Mouse (Mus musculus): ENCODE measurements around the gene Mreg. TPM values are rescaled to one million over a fixed set of nuclear protein-coding genes. Genes with fewer than 3 reads are reported as not detected.

Gene Mreg
- polyA plus RNA-seq, 1 experiment from 2014 or later, result 40.3 TPM

DNA sequence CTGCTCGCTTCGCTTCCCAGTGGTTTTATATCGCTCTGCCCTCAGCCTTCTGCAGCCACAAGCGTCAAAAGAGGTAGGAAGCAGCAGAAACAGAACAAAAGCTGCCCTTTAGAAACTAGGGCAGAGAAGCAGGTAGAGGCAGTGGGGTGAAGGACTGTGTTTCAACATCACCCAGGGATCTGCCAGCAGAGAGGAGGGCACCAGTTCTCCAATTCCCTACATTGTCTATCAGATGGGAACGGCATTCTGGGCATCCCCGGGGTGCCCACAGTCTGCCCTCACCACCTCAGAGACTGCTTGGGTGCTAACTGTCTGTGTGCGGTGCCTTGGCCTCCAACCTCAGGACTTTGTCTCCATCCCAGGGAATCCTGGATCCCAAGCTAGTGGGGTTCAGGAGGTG, 32.2 kb downstream of the Mreg start:
- Histone ChIP-seq H3K27me3 (replicated peaks) (no peaks in the 10 kb centered on the region), H3K9ac (no peak overlapping the region), H3K4me1 (peaks cover 11% of the 10 kb centered on the region), H3K9me3 (no peaks in the 10 kb centered on the region), H3K36me3 (no peaks in the 10 kb centered on the region), H3K27ac (no peak overlapping the region), H3K4me2 (replicated peaks) (no peak overlapping the region), H3K4me3 (no peak overlapping the region)
- 87% methylated on average over 7 of the region's 7 CpGs for WGBS
- ATAC-seq (ENCODE audit: low FRiP score, low read depth), result no peak

DNA sequence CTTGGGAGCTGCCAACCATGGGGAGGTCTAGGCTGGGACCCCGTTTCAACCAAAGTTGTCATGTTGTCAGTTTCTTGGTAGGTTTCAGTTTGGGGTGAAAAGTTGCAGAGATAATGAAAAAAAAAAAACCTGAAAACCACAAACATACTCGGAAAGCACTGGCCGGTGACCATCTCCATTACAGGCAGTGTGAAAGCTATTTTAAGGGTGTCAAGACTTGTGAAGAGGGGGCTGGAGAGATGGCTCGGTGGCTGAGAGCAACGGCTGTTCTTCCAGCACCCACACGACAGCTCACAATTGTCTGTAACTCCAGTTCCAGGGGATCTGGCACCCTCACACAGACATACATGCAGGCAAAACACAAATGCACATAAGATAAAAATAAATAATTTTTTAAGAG, 35.9 kb downstream of the Mreg start:
- 79% methylated on average over 6 of the region's 6 CpGs for WGBS
- no peak overlapping the region for H3K4me3 ChIP-seq

DNA sequence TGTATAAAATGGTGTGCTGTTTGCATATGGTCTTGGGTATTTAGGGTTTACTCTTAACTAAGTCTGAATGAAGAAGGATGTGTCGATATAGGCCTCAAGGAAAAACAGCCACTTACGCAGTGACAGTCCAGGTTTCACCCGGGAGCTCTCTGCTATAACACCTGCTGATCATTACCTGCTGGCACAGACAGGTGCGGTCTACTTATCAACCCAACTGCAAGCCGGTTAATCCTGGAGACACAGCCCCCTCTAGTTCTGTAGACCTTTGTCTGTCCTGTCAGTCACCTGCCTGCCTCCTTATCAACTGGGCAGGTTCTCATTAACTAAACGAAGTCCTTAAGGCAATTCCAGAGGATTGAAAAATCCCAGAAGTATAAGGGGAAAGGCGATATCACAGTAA, 37.9 kb downstream of the Mreg start:
- Histone ChIP-seq H3K27me3 (replicated peaks) (no peaks in the 10 kb centered on the region), H3K9me3 (no peaks in the 10 kb centered on the region), H3K4me3 (no peak overlapping the region), H3K27ac (no peak overlapping the region), H3K9ac (no peak overlapping the region), H3K4me1 (peaks cover 3% of the 10 kb centered on the region; the same call in 1 of the 2 replicates), H3K36me3 (no peaks in the 10 kb centered on the region), H3K4me2 (replicated peaks) (no peak overlapping the region)
- 89% methylated on average over 7 of the region's 7 CpGs for WGBS
- no peak for ATAC-seq (ENCODE audit: low FRiP score, low read depth)

More for the DNA sequence above, 35.9 kb downstream of the Mreg start:
- H3K36me3 ChIP-seq, result no peaks in the 10 kb centered on the region
- no peak overlapping the region for H3K9ac ChIP-seq
- no peaks in the 10 kb centered on the region for H3K9me3 ChIP-seq
- H3K27ac ChIP-seq, result no peak overlapping the region
- no peaks in the 10 kb centered on the region; the same call in 1 of the 2 replicates for H3K4me1 ChIP-seq
- no peaks in the 10 kb centered on the region for H3K27me3 ChIP-seq (replicated peaks)
- H3K4me2 ChIP-seq (replicated peaks), result no peak overlapping the region
- no peak for ATAC-seq (ENCODE audit: low FRiP score, low read depth)

DNA sequence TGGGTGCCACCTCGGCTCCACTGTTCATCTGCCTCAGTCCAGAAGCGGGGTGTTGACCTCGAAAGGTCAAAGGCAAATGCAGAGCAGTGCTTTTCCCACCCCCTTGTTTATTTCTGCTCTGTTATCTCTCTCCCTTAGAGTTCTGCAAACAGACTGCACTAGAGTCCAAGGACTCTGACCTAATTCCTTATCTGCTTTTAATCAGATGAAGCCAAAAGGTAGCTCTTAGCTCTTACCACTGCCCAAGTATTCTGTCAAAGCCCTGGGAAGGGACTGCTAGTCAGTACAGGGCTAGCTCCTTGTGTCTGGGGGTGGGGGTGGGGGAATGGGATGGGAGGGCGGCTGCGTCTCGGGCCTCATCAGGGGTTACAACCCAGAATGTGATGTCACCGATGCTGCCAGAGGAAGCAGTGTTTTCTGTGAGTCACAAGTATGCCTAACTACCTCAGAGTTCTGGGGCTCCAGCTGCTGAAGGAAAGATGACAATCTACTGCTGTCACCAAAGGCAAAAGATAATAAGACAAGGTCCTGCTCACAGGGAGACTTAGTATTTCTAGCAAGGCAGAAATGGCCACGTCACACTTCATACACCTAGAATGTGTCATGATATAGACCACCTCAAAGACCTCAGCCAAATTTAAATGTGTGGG, 38.6 kb downstream of the Mreg start:
- no peaks in the 10 kb centered on the region for H3K9me3 ChIP-seq
- ATAC-seq (ENCODE audit: low FRiP score, low read depth), result no peak

DNA sequence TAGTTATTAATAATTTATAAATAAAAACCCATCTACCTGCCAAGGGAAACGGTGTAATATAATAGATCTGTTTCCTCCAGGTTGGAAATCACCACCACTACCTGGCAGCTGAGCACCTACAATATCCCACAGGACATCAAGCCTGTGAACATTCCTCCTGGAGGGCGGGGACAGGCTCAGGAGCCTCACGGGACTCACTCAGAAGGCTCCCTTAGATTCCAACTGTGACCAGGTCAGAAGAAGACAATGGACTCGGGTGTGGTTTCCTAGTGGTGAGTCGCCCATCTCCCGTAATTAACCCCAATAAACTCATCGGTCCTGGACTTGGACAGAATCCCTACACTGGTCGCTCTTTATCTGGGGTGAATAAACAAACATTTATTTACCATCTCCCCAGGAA, 39.3 kb downstream of the Mreg start:
- Histone ChIP-seq H3K9ac (no peak overlapping the region), H3K4me1 (peaks cover 3% of the 10 kb centered on the region; the same call in 1 of the 2 replicates), H3K4me3 (no peak overlapping the region), H3K27ac (no peak overlapping the region), H3K27me3 (replicated peaks) (no peaks in the 10 kb centered on the region), H3K4me2 (replicated peaks) (no peak overlapping the region), H3K36me3 (no peaks in the 10 kb centered on the region), H3K9me3 (no peaks in the 10 kb centered on the region)
- 72% methylated on average over 8 of the region's 8 CpGs for WGBS
- no peak for ATAC-seq (ENCODE audit: low FRiP score, low read depth)

More for the DNA sequence above, 38.6 kb downstream of the Mreg start:
- Histone ChIP-seq H3K27ac (no peak overlapping the region), H3K4me1 (peaks cover 3% of the 10 kb centered on the region; the same call in 1 of the 2 replicates), H3K27me3 (replicated peaks) (no peaks in the 10 kb centered on the region), H3K4me3 (no peak overlapping the region), H3K9ac (no peak overlapping the region), H3K36me3 (no peaks in the 10 kb centered on the region), H3K4me2 (replicated peaks) (no peak overlapping the region)
- 65% methylated on average over 8 of the region's 8 CpGs for WGBS

- no peak overlapping the region for H3K9ac ChIP-seq
- H3K27ac ChIP-seq, result no peak overlapping the region
- no peaks in the 10 kb centered on the region for H3K27me3 ChIP-seq (replicated peaks)
- WGBS, result 66% methylated on average over 13 of the region's 13 CpGs
- ATAC-seq (ENCODE audit: low FRiP score, low read depth), result peak; percentile 58
- H3K4me3 ChIP-seq, result no peak overlapping the region
- H3K9me3 ChIP-seq, result no peaks in the 10 kb centered on the region
- no peak overlapping the region for H3K4me2 ChIP-seq (replicated peaks)
- H3K36me3 ChIP-seq, result no peaks in the 10 kb centered on the region
- peaks cover 3% of the 10 kb centered on the region; the same call in 1 of the 2 replicates for H3K4me1 ChIP-seq
Measured at GRCm38 (mm10) chr1:72171001-72171860, 40.9 kb downstream of the Mreg start.

DNA sequence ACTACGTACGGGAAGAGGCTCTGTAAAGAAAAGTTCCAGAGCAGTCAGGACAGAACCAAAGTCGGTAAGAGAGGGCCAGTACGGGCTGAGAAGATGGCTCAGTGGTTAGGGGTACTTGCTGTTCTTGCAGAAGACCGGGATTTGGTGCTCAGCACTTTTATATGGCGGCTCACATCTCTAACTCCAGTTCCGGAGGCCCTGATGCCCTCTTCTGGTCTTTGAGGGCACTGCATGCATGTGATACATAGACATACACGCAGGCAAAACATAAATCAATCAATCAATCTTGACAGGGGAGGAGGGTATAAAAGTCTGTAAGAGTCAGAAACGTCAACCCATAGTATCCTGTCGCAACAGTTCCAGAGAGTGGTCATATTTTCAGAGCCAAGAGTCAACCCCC, 45.1 kb downstream of the Mreg start:
- ATAC-seq (ENCODE audit: low FRiP score, low read depth), result no peak
- Histone ChIP-seq H3K9me3 (no peaks in the 10 kb centered on the region), H3K27ac (no peak overlapping the region), H3K36me3 (no peaks in the 10 kb centered on the region), H3K27me3 (replicated peaks) (no peaks in the 10 kb centered on the region), H3K4me1 (peaks cover 3% of the 10 kb centered on the region; the same call in 1 of the 2 replicates), H3K4me3 (no peak overlapping the region), H3K4me2 (replicated peaks) (no peak overlapping the region), H3K9ac (no peak overlapping the region)
- 95% methylated on average over 10 of the region's 10 CpGs for WGBS

DNA sequence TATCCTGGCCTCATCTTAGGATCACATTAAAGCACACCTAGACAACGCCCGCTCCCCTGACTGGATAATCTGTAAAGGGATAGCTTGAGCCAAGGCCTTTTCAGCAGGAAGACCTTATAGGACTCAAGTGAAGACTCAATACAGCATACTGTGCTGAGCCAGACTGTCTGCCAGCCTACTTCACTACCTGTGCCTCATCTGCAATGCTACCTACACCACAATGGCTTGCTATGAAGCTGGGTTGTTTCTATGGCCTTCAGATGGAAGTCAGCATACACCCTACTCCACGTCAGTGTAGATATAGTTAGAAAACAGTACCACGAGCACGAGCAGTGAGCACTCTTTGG, 45.7 kb downstream of the Mreg start:
- 95% methylated on average over 5 of the region's 5 CpGs for WGBS
- Histone ChIP-seq H3K4me2 (replicated peaks) (no peak overlapping the region), H3K27me3 (replicated peaks) (no peaks in the 10 kb centered on the region), H3K9me3 (no peaks in the 10 kb centered on the region), H3K27ac (no peak overlapping the region), H3K4me1 (peaks cover 3% of the 10 kb centered on the region; the same call in 1 of the 2 replicates), H3K4me3 (no peak overlapping the region), H3K9ac (no peak overlapping the region), H3K36me3 (no peaks in the 10 kb centered on the region)
- no peak for ATAC-seq (ENCODE audit: low FRiP score, low read depth)

GRCm38 (mm10) chr1:72165723-72166467, 46.2 kb downstream of the Mreg start:
- H3K36me3 ChIP-seq, result no peaks in the 10 kb centered on the region
- no peak overlapping the region for H3K4me3 ChIP-seq
- no peak overlapping the region for H3K27ac ChIP-seq
- H3K9ac ChIP-seq, result no peak overlapping the region
- H3K4me1 ChIP-seq, result peaks cover under 1% of the 10 kb centered on the region; the same call in 1 of the 2 replicates
- ATAC-seq (ENCODE audit: low FRiP score, low read depth), result no peak
- WGBS, result 88% methylated on average over 20 of the region's 20 CpGs
- no peaks in the 10 kb centered on the region for H3K27me3 ChIP-seq (replicated peaks)
- no peaks in the 10 kb centered on the region for H3K9me3 ChIP-seq
- H3K4me2 ChIP-seq (replicated peaks), result no peak overlapping the region

GRCm38 (mm10) chr1:72160321-72160720, 51.8 kb downstream of the Mreg start:
- Histone ChIP-seq H3K4me1 (no peaks in the 10 kb centered on the region), H3K36me3 (no peaks in the 10 kb centered on the region), H3K9ac (no peak overlapping the region), H3K27me3 (replicated peaks) (no peaks in the 10 kb centered on the region), H3K4me3 (no peak overlapping the region), H3K9me3 (no peaks in the 10 kb centered on the region), H3K27ac (no peak overlapping the region), H3K4me2 (replicated peaks) (no peak overlapping the region)
- 89% methylated on average over 7 of the region's 7 CpGs for WGBS
- no peak for ATAC-seq (ENCODE audit: low FRiP score, low read depth)

DNA sequence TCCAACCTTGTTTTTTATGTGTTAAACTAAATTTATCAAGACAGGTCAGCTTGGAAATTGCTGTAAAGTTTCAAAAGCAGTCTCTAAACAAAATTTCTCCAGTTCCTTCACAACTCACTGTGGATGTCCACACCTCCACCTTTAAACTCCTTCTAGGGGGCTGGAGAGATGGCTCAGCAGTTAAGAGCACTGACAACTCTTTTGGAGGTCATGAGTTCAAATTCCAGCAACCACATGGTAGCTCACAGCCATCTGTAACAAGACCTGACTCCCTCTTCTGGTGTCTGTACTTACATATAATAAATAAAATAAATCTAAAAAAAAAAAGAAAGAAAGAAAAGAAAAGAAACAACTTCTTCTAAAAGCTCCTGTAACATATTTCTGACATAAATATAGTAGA, 67.1 kb downstream of the Mreg start:
- H3K4me3 ChIP-seq, result no peak overlapping the region
- no peaks in the 10 kb centered on the region for H3K4me1 ChIP-seq
- H3K9ac ChIP-seq, result no peak overlapping the region
- H3K36me3 ChIP-seq, result no peaks in the 10 kb centered on the region
- no peaks in the 10 kb centered on the region for H3K9me3 ChIP-seq
- H3K27me3 ChIP-seq (replicated peaks), result no peaks in the 10 kb centered on the region
- no peak for ATAC-seq (ENCODE audit: low FRiP score, low read depth)
- no peak overlapping the region for H3K4me2 ChIP-seq (replicated peaks)
- no peak overlapping the region for H3K27ac ChIP-seq

DNA sequence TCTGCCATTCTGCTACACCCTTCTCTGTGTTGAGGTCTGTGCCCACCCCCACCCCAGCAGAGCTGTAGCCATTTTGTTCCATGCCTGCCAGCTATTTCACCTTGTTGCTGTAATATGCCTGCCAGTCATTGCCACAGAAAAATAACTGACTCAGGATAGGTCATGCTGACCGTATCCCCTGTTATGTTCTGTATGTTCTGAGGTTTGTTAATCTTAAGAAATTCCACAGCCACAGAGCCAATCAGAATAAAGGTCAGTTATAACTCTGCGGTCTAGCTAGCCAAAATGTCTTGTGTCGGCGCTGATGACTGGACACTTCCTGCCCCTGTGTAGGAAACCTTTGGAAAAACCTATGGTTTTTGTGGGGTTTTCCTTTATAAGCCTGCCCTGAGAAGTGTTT, 67.7 kb downstream of the Mreg start:
- no peak for ATAC-seq (ENCODE audit: low FRiP score, low read depth)
- WGBS, result 89% methylated on average over 4 of the region's 4 CpGs

More for the DNA sequence above, 67.7 kb downstream of the Mreg start:
- no peaks in the 10 kb centered on the region for H3K36me3 ChIP-seq
- H3K4me2 ChIP-seq (replicated peaks), result no peak overlapping the region
- H3K9me3 ChIP-seq, result no peaks in the 10 kb centered on the region
- H3K9ac ChIP-seq, result no peak overlapping the region
- H3K4me1 ChIP-seq, result no peaks in the 10 kb centered on the region
- H3K27me3 ChIP-seq (replicated peaks), result no peaks in the 10 kb centered on the region
- H3K27ac ChIP-seq, result no peak overlapping the region
- no peak overlapping the region for H3K4me3 ChIP-seq

Measured in neural tube, embryonic 12.5 days (tissue).